Mouse (Mus musculus) thymus, postnatal 36 days (tissue): ENCODE measurements at regions not wholly inside any gene's neighbourhood (a gene's known extent, or its start where the extent isn't known, plus 50 kb on each side); places are given as distances from the start of the nearest gene placed in this dataset.

Experiments
- DNase-seq, 2 experiments: peaks; one replicate each; pipeline ENCODE4 v3.0.0; 2022; ENCODE audit warnings: mixed read lengths in 2 of 2

- no peak for DNase-seq
Observed at GRCm38 (mm10) chr4:47630006-47630405, 155.5 kb downstream of the Sec61b start.

- DNase-seq = no peak
Observed at GRCm38 (mm10) chr4:47630427-47630826, 156.0 kb downstream of the Sec61b start.

GRCm38 (mm10) chr4:47638876-47639494 lies 164.5 kb downstream of the Sec61b start:
- no peak for DNase-seq

- DNase-seq = no peak
Observed at GRCm38 (mm10) chr4:47645093-47645492, 170.6 kb downstream of the Sec61b start.

GRCm38 (mm10) chr4:47648701-47649100 lies 174.2 kb downstream of the Sec61b start:
- DNase-seq = no peak

- DNase-seq = no peak
Observed at GRCm38 (mm10) chr4:47649951-47650350, 175.5 kb downstream of the Sec61b start.

GRCm38 (mm10) chr4:47651521-47651920 lies 177.1 kb downstream of the Sec61b start:
- DNase-seq = no peak

GRCm38 (mm10) chr4:47653143-47653542 lies 178.7 kb downstream of the Sec61b start:
- no peak for DNase-seq

- DNase-seq = no peak
Observed at GRCm38 (mm10) chr4:47669519-47669918, 195.1 kb downstream of the Sec61b start.

GRCm38 (mm10) chr4:47670476-47670875 lies 196.0 kb downstream of the Sec61b start:
- DNase-seq = no peak

GRCm38 (mm10) chr4:47671362-47671761 lies 196.9 kb downstream of the Sec61b start:
- DNase-seq = no peak

GRCm38 (mm10) chr4:47681141-47681540 lies 206.7 kb downstream of the Sec61b start:
- no peak for DNase-seq

- no peak for DNase-seq
Observed at GRCm38 (mm10) chr4:47691207-47691606, 216.7 kb downstream of the Sec61b start.

GRCm38 (mm10) chr4:47692654-47693053 lies 218.2 kb downstream of the Sec61b start:
- DNase-seq = no peak

- DNase-seq = no peak
Observed at GRCm38 (mm10) chr4:47693221-47693620, 218.8 kb downstream of the Sec61b start.

- DNase-seq = no peak
Observed at GRCm38 (mm10) chr4:47697071-47697470, 222.6 kb downstream of the Sec61b start.

- no peak for DNase-seq
Observed at GRCm38 (mm10) chr4:47698514-47698913, 224.1 kb downstream of the Sec61b start.

- no peak for DNase-seq
Observed at GRCm38 (mm10) chr4:47698926-47699325, 224.5 kb downstream of the Sec61b start.

- DNase-seq = no peak
Observed at GRCm38 (mm10) chr4:47703501-47703900, 229.0 kb downstream of the Sec61b start.

GRCm38 (mm10) chr4:47704607-47705006 lies 230.1 kb downstream of the Sec61b start:
- DNase-seq = no peak

- no peak for DNase-seq
Observed at GRCm38 (mm10) chr4:47707966-47708365, 233.5 kb downstream of the Sec61b start.

GRCm38 (mm10) chr4:47713387-47713786 lies 238.9 kb downstream of the Sec61b start:
- no peak for DNase-seq

GRCm38 (mm10) chr4:47724331-47725004 lies 250.0 kb downstream of the Sec61b start:
- DNase-seq = no peak

- no peak for DNase-seq
Observed at GRCm38 (mm10) chr4:47725005-47725340, 250.5 kb downstream of the Sec61b start.
